Mouse (Mus musculus) G1E (cell line): ENCODE measurements around the gene Rap1gap2. TPM values are rescaled to one million over a fixed set of nuclear protein-coding genes. Genes with fewer than 3 reads are reported as not detected.

Source experiments
- ATAC-seq: 2 replicates; pipeline ENCODE4 v1.8.0; 2016; ENCODE audit warnings: mild to moderate bottlenecking; ENCODE audit not compliant: insufficient number of reproducible peaks, poor library complexity, low FRiP score, severe bottlenecking; ENCODE audit errors: extremely low read depth
- DNase-seq: peaks from one replicate; pipeline ENCODE4 v3.0.0; 2012; ENCODE audit warnings: low spot score
- H3K27me3 ChIP-seq: 2 replicates; pipeline ENCODE4 v1.6.1; 2012; ENCODE audit warnings: mild to moderate bottlenecking, low read length, inconsistent platforms; ENCODE audit not compliant: insufficient read depth
- H3K36me3 ChIP-seq: replicated peaks from 2 replicates; pipeline ENCODE3; 2012; ENCODE audit warnings: mild to moderate bottlenecking, inconsistent platforms
- H3K4me1 ChIP-seq: 2 replicates; pipeline ENCODE4 v1.6.1; 2012; ENCODE audit warnings: low read depth, low read length, inconsistent platforms, mixed read lengths; ENCODE audit not compliant: insufficient read depth
- H3K4me3 ChIP-seq: 2 replicates; pipeline ENCODE4 v1.5.1; 2012; ENCODE audit warnings: low read depth, mild to moderate bottlenecking, inconsistent platforms, low read length, moderate library complexity, mixed read lengths
- H3K9me3 ChIP-seq: replicated peaks from 2 replicates; pipeline ENCODE4 v1.6.1; 2012; ENCODE audit warnings: inconsistent platforms
- CTCF ChIP-seq: IDR thresholded peaks from 2 replicates; pipeline ENCODE4 v1.5.1; 2012; ENCODE audit warnings: low read depth, low read length, inconsistent platforms, mixed read lengths
- GATA1 ChIP-seq: IDR thresholded peaks from 2 replicates; pipeline ENCODE4 v1.6.1; 2012; ENCODE audit warnings: borderline replicate concordance, low read length, inconsistent platforms, mixed read lengths
- GATA2 ChIP-seq: IDR thresholded peaks from 2 replicates; pipeline ENCODE4 v1.6.1; 2012; ENCODE audit warnings: low read depth, low read length, inconsistent platforms, borderline replicate concordance
- POLR2AphosphoS5 ChIP-seq: IDR thresholded peaks from 2 replicates; pipeline ENCODE4 v1.6.1; 2012; ENCODE audit warnings: low read depth, low read length, inconsistent platforms; ENCODE audit not compliant: insufficient replicate concordance
- TAL1 ChIP-seq: conservative IDR thresholded peaks from 2 replicates; pipeline ENCODE4 v1.6.1; 2012; ENCODE audit warnings: low read depth, low read length, inconsistent platforms, mixed read lengths
- polyA plus RNA-seq: library from polyadenylated mRNA; stranded (reverse); fragments of >175 nt; gene quantifications from 2 replicates; pipeline ENCODE4 v1.2.3, GENCODE M21; 2012
- total RNA-seq, 2 experiments: library from RNA; stranded (forward) in 1 of 2; stranded (reverse) in 1 of 2; fragments of 200-1000 nt in 1 of 2; fragments of >200 nt in 1 of 2; fragmentation: Nextera tagmentation in 1 of 2; gene quantifications; 2 replicates each; pipeline ENCODE4 v1.2.3; 2014 to 2017

Rap1gap2 gene
- total and polyA plus RNA-seq, 3 experiments, result 8.7 to 11.7 (median 9.4) TPM

DNA sequence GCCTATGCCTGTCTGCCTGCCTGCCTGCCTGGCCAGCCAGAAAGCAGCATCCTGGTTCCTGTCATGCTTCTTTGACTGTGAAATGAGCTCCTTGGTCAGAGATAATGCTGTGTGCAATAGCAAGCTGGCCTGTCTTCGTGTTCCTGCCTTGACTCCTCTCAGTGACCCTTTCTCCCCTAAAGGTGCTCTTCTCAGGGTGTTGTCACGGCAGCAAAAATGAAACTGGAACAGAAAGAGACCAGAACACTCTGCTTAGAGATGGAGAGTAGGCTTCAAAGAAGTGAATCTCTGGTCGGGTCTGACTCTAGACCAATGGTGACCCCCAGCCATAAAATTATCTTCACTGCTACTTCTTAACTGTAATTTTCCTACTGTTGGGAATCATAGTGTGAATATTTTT, 42.7 kb downstream of the Rap1gap2 start:
- TF ChIP-seq POLR2AphosphoS5, result no peak
- TF ChIP-seq GATA2, result no peak
- no peak for TF ChIP-seq GATA1
- TF ChIP-seq CTCF, result no peak
- no peak for TF ChIP-seq TAL1
- DNase-seq (no peak), ATAC-seq (no peak)
- no peaks in the 10 kb centered on the region for H3K27me3 ChIP-seq
- H3K36me3 ChIP-seq, result peaks cover 49% of the 10 kb centered on the region
- H3K9me3 ChIP-seq, result no peaks in the 10 kb centered on the region
- H3K4me3 ChIP-seq, result no peak overlapping the region
- peaks cover 59% of the 10 kb centered on the region for H3K4me1 ChIP-seq

DNA sequence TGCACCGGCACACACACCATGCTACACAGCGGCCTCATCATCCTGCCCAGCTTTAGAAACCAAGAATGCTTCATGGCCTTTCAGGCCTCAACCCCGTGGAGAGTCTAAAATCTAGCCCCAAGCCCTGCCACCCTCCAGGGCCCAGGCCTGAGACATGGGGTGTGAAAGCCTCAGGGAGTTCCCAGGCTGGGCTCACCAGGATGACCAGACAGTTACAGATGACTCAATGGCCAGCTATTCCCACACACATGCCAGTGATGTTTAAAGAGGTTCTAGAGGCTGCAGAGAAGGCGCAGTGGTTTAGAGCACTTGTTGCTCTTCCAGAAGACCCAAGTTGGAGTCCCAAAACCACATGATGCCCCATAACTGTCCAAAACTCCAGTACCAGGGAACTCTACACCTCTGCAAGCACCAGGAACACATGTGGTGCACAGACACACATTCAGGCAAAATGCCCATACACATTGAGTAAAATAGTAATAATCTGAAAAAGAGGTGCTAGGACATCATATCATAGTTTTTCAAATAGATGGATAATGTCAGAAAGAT, 44.3 kb downstream of the Rap1gap2 start:
- Histone ChIP-seq H3K36me3 (peaks cover 64% of the 10 kb centered on the region), H3K9me3 (no peaks in the 10 kb centered on the region), H3K27me3 (no peaks in the 10 kb centered on the region), H3K4me3 (no peak overlapping the region), H3K4me1 (peaks cover 59% of the 10 kb centered on the region)
- DNase-seq, result no peak
- TF ChIP-seq GATA2, result no peak
- no peak for TF ChIP-seq TAL1
- no peak for TF ChIP-seq POLR2AphosphoS5
- no peak for TF ChIP-seq GATA1
- no peak for TF ChIP-seq CTCF
- ATAC-seq, result no peak

DNA sequence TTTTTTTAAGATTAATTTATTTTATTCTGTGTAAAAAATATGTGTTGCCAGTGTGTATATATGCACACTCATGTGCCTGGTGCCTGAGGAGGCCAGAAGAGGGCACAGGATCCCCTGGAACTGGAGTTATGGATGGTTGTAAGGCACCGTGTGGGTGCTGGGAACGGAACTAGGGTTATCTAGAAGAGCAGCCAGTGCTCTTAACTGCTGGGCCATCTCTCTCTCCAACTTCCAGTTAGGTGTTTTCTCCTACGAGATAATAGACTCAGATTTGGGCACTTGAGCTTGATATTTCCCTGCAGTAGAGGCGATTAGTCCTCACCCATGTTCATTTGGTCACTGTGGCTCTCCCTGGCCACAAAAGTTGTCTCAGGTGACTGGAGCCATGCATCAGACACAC, 49.3 kb downstream of the Rap1gap2 start:
- no peaks in the 10 kb centered on the region for H3K9me3 ChIP-seq
- no peak overlapping the region for H3K4me3 ChIP-seq
- TF ChIP-seq POLR2AphosphoS5, result no peak
- no peak for TF ChIP-seq CTCF
- TF ChIP-seq GATA1, result no peak
- TF ChIP-seq GATA2, result no peak
- no peak for TF ChIP-seq TAL1
- no peaks in the 10 kb centered on the region for H3K27me3 ChIP-seq
- no peak for DNase-seq
- ATAC-seq, result no peak
- H3K36me3 ChIP-seq, result peaks cover 76% of the 10 kb centered on the region
- H3K4me1 ChIP-seq, result peaks cover 71% of the 10 kb centered on the region

DNA sequence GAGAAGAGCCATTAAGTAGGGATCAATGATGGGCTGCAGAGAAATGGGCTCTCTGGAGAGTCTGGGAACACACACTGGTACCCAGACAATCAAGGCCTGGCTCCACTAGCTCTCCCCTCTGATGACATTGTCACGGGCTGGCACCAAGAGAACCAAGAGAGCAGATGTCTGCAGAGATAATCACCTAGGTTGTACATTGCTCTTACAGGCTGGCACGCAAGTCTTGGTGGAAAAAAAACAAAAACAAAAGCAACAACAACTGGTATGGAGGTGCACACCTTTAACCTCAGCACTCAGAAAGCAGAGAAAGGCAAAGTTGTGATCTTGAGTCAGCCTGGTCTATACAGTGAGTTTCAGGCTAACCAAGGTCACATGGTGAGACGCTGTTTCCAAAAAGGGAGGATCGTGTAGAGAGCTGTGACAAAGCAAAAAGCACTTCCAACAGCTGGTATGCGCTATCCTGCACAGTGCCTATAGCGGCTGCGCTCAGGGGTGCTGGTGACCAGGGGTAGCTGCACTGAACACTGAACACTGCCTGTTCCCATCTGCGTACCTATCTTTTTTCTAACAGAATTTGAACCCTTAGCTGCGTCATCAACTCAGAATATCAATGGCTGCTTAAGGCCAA, 50.0 kb downstream of the Rap1gap2 start:
- no peaks in the 10 kb centered on the region for H3K27me3 ChIP-seq
- H3K4me3 ChIP-seq, result peak overlapping the region; percentile 24; the same call in 1 of the 2 replicates
- DNase-seq, result peak; percentile 47

DNA sequence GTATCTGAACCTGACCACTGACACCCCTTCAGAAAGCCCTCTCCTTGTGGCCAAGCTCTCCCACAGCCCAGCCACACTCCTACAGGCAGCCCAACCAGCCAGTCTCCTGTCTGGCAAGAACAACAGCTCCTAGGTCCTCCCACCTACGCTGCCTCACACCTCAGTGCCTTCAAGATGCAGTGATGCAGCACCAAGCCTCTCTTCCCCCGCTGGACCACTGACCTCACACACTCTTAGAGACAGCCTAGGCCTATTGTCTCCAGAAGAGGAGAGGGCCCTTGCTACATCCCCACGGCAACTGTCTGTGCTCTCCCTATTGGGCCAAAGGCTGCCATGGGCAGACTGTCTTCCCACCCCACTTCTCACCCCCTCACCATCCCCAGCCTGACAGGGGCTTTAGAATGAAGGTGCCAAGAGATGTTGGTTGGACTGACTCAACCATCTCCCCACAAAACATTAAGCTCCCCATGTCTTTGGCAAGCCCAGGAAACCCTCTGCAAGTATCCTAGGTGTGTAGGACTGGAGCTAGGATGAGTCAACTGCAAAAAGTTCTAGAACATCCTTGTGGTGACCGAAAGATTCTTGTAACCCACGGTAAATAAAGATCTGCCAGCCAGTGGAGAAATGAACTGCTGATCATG, 50.8 kb downstream of the Rap1gap2 start:
- no peak for DNase-seq
- no peaks in the 10 kb centered on the region for H3K27me3 ChIP-seq
- H3K4me1 ChIP-seq, result peaks cover 81% of the 10 kb centered on the region
- H3K4me3 ChIP-seq, result no peak overlapping the region
- ATAC-seq, result no peak
- H3K36me3 ChIP-seq, result peaks cover 73% of the 10 kb centered on the region
- TF ChIP-seq TAL1 (no peak), CTCF (no peak), GATA1 (no peak), GATA2 (no peak), POLR2AphosphoS5 (no peak)
- no peaks in the 10 kb centered on the region for H3K9me3 ChIP-seq

More for the DNA sequence above, 50.0 kb downstream of the Rap1gap2 start:
- Histone ChIP-seq H3K4me1 (peaks cover 78% of the 10 kb centered on the region), H3K36me3 (peaks cover 75% of the 10 kb centered on the region), H3K9me3 (no peaks in the 10 kb centered on the region)
- peak; percentile 42 for ATAC-seq
- TF ChIP-seq CTCF, result no peak

DNA sequence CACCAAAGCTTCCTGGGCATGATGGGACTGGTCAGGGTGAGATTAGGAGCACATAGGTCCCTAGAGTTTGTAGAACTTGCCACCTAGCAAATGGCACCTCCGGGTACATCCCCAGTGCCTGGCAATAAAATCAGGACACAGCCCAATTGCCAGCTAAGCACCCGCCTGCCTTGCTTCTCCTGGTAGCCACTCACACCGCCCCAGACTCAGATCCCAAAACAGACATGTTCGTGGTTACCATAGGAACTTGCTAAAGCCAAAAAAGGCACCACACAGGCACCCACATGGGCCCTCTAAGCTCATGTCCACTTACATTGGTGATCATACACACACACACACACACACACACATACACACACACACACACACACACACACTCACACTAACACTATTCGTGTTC, 51.8 kb downstream of the Rap1gap2 start:
- H3K27me3 ChIP-seq, result no peaks in the 10 kb centered on the region
- H3K4me3 ChIP-seq, result no peak overlapping the region
- DNase-seq (no peak), ATAC-seq (no peak)
- H3K4me1 ChIP-seq, result peaks cover 90% of the 10 kb centered on the region
- TF ChIP-seq GATA2 (no peak), TAL1 (no peak), CTCF (no peak), GATA1 (no peak), POLR2AphosphoS5 (no peak)
- no peaks in the 10 kb centered on the region for H3K9me3 ChIP-seq
- peaks cover 78% of the 10 kb centered on the region for H3K36me3 ChIP-seq
